Mouse (Mus musculus): ENCODE results near the gene Cd79a. TPM values are rescaled to one million over a fixed set of nuclear protein-coding genes. Genes with fewer than 3 reads are reported as not detected.

The Cd79a gene
- total and polyA plus RNA-seq, 3 experiments, result 51.8 to 422 (median 75.2) TPM

- peaks cover 2 to 3% of the 10 kb centered on the region in 2 experiments; a peak in 1 of 4 replicates for H3K4me1 ChIP-seq (ENCODE audit: control insufficient read depth in 1 of 2, insufficient read depth in 2 of 2)
- in situ Hi-C loops (cut with MboI; ENCODE audit: low pct_ligation_motif_present, low pct_unique_long_range_greater_than_20kb, low sequenced_read_pairs) (no loop called here), dilution Hi-C loops (cut with MboI; ENCODE audit: extremely low pct_ligation_motif_present, extremely low pct_unique_long_range_greater_than_20kb, low sequenced_read_pairs) (no loop called here)
- no peak overlapping the region for H3K4me2 ChIP-seq (ENCODE audit: insufficient read depth, low read depth, poor library complexity, severe bottlenecking)
- peaks cover 13 to 29% of the 10 kb centered on the region in 2 experiments for H3K36me3 ChIP-seq (replicated peaks in 1 of 2; ENCODE audit: control insufficient read depth in 1 of 2, insufficient read depth in 1 of 2, low read length in 1 of 2)
- H3K9me3 ChIP-seq (replicated peaks; ENCODE audit: low read length), result no peaks in the 10 kb centered on the region
- no peak for TF ChIP-seq ZMIZ1 (IDR thresholded peaks at IDR 0.05; ENCODE audit: low read depth, low read length)
- TF ChIP-seq CHD2 (IDR thresholded peaks at IDR 0.05; ENCODE audit: low read length), result no peak
- no peak for TF ChIP-seq BHLHE40 (IDR thresholded peaks at IDR 0.05; ENCODE audit: low read depth, low read length)
- no peak for TF ChIP-seq TBP (conservative IDR thresholded peaks at IDR 0.05; ENCODE audit: low read depth, low read length)
- TF ChIP-seq NELFE (IDR thresholded peaks at IDR 0.05; ENCODE audit: low read depth, low read length), result no peak
- H3K27ac ChIP-seq (ENCODE audit: insufficient read depth, low read depth), result no peak overlapping the region
- no peaks in the 10 kb centered on the region for H3K79me2 ChIP-seq (replicated peaks; ENCODE audit: control insufficient read depth, extremely low read depth, insufficient read depth, poor library complexity, severe bottlenecking)
- no peak overlapping the region for H3K9ac ChIP-seq (ENCODE audit: insufficient read depth, low read depth)
- no peak overlapping the region for H3K4me3 ChIP-seq (replicated peaks in 1 of 3; ENCODE audit: low read depth in 2 of 3, low read length in 2 of 3, poor library complexity in 1 of 3)
- DNase-seq (ENCODE audit: extremely low read depth), result no peak
- H3K27me3 ChIP-seq (replicated peaks), result peaks cover 9% of the 10 kb centered on the region
These were observed 34.5 kb downstream of the Cd79a start for GRCm38 (mm10) chr7:24931651-24932050.

GRCm38 (mm10) chr7:24943641-24944040, 46.5 kb downstream of the Cd79a start:
- H3K4me2 ChIP-seq (ENCODE audit: insufficient read depth, low read depth, poor library complexity, severe bottlenecking), result no peak overlapping the region
- dilution Hi-C loops (cut with MboI; ENCODE audit: extremely low pct_ligation_motif_present, extremely low pct_unique_long_range_greater_than_20kb, low sequenced_read_pairs), result no loop called here
- H3K36me3 ChIP-seq (replicated peaks in 1 of 2; ENCODE audit: control insufficient read depth in 1 of 2, insufficient read depth in 1 of 2, low read length in 1 of 2), result no peaks in the 10 kb centered on the region
- H3K27me3 ChIP-seq (replicated peaks), result peaks cover 94% of the 10 kb centered on the region
- H3K4me1 ChIP-seq (ENCODE audit: control insufficient read depth in 1 of 2, insufficient read depth in 2 of 2), result peaks cover 4 to 5% of the 10 kb centered on the region in 2 experiments; a peak in 3 of 4 replicates
- peaks cover under 1% of the 10 kb centered on the region for H3K9me3 ChIP-seq (replicated peaks; ENCODE audit: low read length)
- no peak overlapping the region for H3K27ac ChIP-seq (ENCODE audit: insufficient read depth, low read depth)
- no peak for TF ChIP-seq E2F4 (IDR thresholded peaks at IDR 0.05; ENCODE audit: insufficient replicate concordance, low read depth, low read length)
- TF ChIP-seq MAZ (IDR thresholded peaks at IDR 0.05; ENCODE audit: low read depth, low read length), result no peak
- no peak for TF ChIP-seq ZKSCAN1 (IDR thresholded peaks at IDR 0.05; ENCODE audit: borderline replicate concordance, low read depth, low read length)
- TF ChIP-seq ELF1 (IDR thresholded peaks at IDR 0.05; ENCODE audit: low read depth, low read length), result no peak
- no peak for TF ChIP-seq HCFC1 (IDR thresholded peaks at IDR 0.05; ENCODE audit: low read depth, low read length)
- no peak for TF ChIP-seq TCF12 (IDR thresholded peaks at IDR 0.05; ENCODE audit: low read depth, low read length)
- no peak for TF ChIP-seq KAT2A (IDR thresholded peaks at IDR 0.05; ENCODE audit: insufficient replicate concordance, low read length)
- TF ChIP-seq PAX5 (IDR thresholded peaks at IDR 0.05; ENCODE audit: low read length), result no peak
- in situ Hi-C loops (cut with MboI; ENCODE audit: low pct_ligation_motif_present, low pct_unique_long_range_greater_than_20kb, low sequenced_read_pairs), result no loop called here
- H3K79me2 ChIP-seq (replicated peaks; ENCODE audit: control insufficient read depth, extremely low read depth, insufficient read depth, poor library complexity, severe bottlenecking), result no peaks in the 10 kb centered on the region
- no peak for DNase-seq (ENCODE audit: extremely low read depth)
- H3K9ac ChIP-seq (ENCODE audit: insufficient read depth, low read depth), result no peak overlapping the region
- no peak overlapping the region for H3K4me3 ChIP-seq (replicated peaks in 1 of 3; ENCODE audit: low read depth in 2 of 3, low read length in 2 of 3, poor library complexity in 1 of 3)

Measured in CH12.LX (cell line).